Mouse (Mus musculus) neural tube, embryonic 12.5 days (tissue): ENCODE results near the gene Stmn3. TPM values are rescaled to one million over a fixed set of nuclear protein-coding genes. Genes with fewer than 3 reads are reported as not detected.
"Not testable (repeated sequence)": the region's sequence is repeated elsewhere in the genome, so short reads cannot be mapped to it uniquely, and the experiment has no call there.

Source experiments
- ATAC-seq: fragments of 200-750 bp; cut with Nextera tagmentation; 2 replicates; pipeline ENCODE4 v1.8.0; 2017; ENCODE audit warnings: low read depth, mild to moderate bottlenecking, moderate TSS enrichment, moderate library complexity; ENCODE audit not compliant: low FRiP score
- H3K27ac ChIP-seq: fragments of 300-500 bp; sonication (generic); 2 replicates; pipeline ENCODE4 v1.5.1; 2016
- H3K27me3 ChIP-seq: fragments of 300-500 bp; sonication (generic); replicated peaks from 2 replicates; pipeline ENCODE4 v1.6.1; 2016; ENCODE audit warnings: mild to moderate bottlenecking
- H3K36me3 ChIP-seq: fragments of 300-500 bp; sonication (generic); 2 replicates; pipeline ENCODE4 v1.6.1; 2016; ENCODE audit warnings: mild to moderate bottlenecking
- H3K4me1 ChIP-seq: fragments of 300-500 bp; sonication (generic); 2 replicates; pipeline ENCODE4 v1.6.1; 2016
- H3K4me2 ChIP-seq: fragments of 300-500 bp; sonication (generic); replicated peaks from 2 replicates; pipeline ENCODE4 v1.6.1; 2016; ENCODE audit warnings: mild to moderate bottlenecking
- H3K4me3 ChIP-seq: fragments of 300-500 bp; sonication (generic); 2 replicates; pipeline ENCODE4 v1.5.1; 2016
- H3K9ac ChIP-seq: fragments of 300-500 bp; sonication (generic); 2 replicates; pipeline ENCODE4 v1.6.1; 2016; ENCODE audit warnings: mild to moderate bottlenecking
- H3K9me3 ChIP-seq: fragments of 300-500 bp; sonication (generic); 2 replicates; pipeline ENCODE4 v1.6.1; 2016; ENCODE audit warnings: mild to moderate bottlenecking
- WGBS: fragments of 180-500 bp; shearing (Covaris S2); methylation state at CpG from one replicate; pipeline ENCODE4 v1.1.7; 2016; 5-methylcytosine and 5-hydroxymethylcytosine counted together
- polyA plus RNA-seq: library from polyadenylated mRNA; unstranded; fragments of >200 nt; fragmentation: Nextera tagmentation; extraction: Ambion mirVana; gene quantifications from 2 replicates; pipeline ENCODE4 v1.2.1, GENCODE M21; 2016

The Stmn3 gene
- polyA plus RNA-seq, 1 experiment from 2014 or later, result 649 TPM

DNA sequence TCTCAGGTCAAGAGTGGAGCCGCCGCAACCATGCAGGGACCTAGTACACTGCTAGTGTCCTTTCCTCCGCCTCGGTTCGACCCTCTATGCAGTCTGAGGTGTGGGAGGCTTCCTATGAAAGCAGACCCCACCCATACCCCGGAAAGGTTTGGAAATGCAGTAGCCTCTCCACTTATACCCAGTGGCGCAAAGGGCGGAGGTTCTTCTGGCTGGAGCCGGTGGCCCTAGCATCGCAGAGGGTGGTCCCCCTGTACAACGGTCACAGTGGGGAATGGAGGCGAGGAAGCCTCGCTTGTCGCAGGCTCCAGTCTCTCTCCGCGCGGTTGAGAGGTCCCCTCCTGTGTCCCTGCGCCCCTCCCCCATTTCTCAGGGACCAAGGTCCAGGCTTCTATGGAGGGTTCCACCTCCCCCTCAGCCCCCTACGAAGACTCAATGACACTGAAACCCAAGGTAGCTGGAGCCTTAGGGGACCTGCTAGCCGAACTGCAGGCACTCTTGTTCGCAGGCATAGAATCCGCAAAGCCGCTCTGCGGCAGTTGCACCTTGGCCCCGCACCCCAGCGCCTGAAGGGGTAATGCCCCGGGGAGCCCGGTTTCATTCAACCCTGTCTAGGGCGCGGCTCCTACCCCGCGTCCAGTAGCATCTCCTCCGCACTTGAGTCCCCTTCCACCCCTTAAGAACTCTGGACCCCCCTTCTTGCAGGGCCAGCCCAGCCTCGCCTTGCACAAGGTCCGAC is 788 bp downstream of the Stmn3 start:
- ATAC-seq, result peak; percentile 84
- H3K27me3 ChIP-seq, result peaks cover 22% of the 10 kb centered on the region
- WGBS, result 2% methylated on average over 35 of the region's 35 CpGs

GRCm38 (mm10) chr2:181313006-181313343 is 1.3 kb downstream of the Stmn3 start:
- no peaks in the 10 kb centered on the region for H3K9me3 ChIP-seq
- H3K4me1 ChIP-seq, result peaks cover 13% of the 10 kb centered on the region; the same call in 1 of the 2 replicates
- H3K36me3 ChIP-seq, result peaks cover 10% of the 10 kb centered on the region
- H3K27ac ChIP-seq, result no peak overlapping the region
- ATAC-seq, result no peak
- H3K9ac ChIP-seq, result peak overlapping the region; percentile 77
- H3K27me3 ChIP-seq, result peaks cover 26% of the 10 kb centered on the region
- 19% methylated on average over 5 of the region's 5 CpGs for WGBS
- H3K4me3 ChIP-seq, result peak overlapping the region; percentile 67
- H3K4me2 ChIP-seq, result peak overlapping the region; percentile 63

More for the DNA sequence above, 788 bp downstream of the Stmn3 start:
- H3K4me2 ChIP-seq, result peak overlapping the region; percentile 63
- peak overlapping the region; percentile 67 for H3K4me3 ChIP-seq
- H3K27ac ChIP-seq, result peak overlapping the region; percentile 62
- peaks cover 13% of the 10 kb centered on the region; the same call in 1 of the 2 replicates for H3K4me1 ChIP-seq
- H3K9ac ChIP-seq, result peak overlapping the region; percentile 77
- H3K36me3 ChIP-seq, result peaks cover 7% of the 10 kb centered on the region
- no peaks in the 10 kb centered on the region for H3K9me3 ChIP-seq

DNA sequence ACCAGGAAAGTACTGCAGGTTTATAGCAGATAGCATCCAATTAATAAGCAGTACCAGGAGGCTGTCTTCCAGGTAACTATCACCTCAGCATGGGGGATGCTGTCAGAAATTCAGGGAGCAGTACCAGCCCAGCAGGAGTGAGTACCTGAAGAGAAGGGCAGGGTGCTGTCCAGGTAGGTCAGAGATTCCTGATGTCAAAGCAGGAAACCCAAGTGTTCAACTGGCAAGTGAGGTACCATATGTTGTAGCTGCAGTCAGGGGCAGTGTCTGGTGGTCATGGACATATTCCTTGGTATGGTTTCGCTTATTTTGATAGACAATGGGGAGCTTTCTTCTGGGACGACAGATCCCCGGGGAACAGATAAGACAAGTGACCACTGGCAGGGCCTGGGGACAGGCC is 1.9 kb downstream of the Stmn3 start:
- Histone ChIP-seq H3K36me3 (peaks cover 15% of the 10 kb centered on the region), H3K27me3 (peaks cover 31% of the 10 kb centered on the region), H3K4me3 (peak overlapping the region; percentile 67), H3K4me1 (peaks cover 13% of the 10 kb centered on the region; the same call in 1 of the 2 replicates), H3K4me2 (peak overlapping the region; percentile 63), H3K27ac (no peak overlapping the region), H3K9me3 (no peaks in the 10 kb centered on the region), H3K9ac (peak overlapping the region; percentile 77)
- no peak for ATAC-seq
- 66% methylated on average over 3 of the region's 3 CpGs for WGBS

DNA sequence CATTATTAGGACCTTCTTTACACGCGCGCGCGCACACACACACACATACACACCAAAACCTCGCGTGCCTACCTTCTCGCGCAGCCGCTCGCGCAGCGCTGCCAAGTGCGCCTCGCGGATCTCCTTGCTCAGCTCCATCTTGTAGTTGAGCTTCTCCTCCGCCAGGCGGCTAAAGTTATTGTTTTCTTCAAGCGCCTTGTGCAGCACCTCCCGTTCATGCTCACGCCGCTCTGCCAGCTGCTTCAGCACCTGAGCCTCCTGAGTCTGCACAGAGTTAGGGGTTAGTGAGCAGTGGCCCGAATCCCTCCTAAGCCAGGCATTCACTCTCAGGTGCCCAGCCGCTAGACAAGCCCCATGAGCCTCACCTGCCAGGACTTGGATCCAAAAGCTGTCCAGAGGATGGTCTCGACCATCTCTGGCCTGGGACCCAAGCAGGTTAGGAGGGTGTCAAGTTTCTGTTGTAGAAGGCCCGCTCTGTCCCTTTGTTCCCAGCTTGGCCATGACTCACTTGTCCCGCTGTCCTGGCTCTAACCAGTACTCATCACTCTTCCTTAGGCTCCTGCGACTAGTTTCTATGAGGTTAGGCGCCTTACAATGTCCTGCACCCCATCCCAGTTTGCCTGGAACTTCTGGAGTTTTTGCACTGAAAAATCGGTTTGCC is 7.0 kb downstream of the Stmn3 start:
- peak; percentile 44; the same call in 1 of the 2 replicates for ATAC-seq
- Histone ChIP-seq H3K4me3 (no peak overlapping the region), H3K27me3 (peaks cover 28% of the 10 kb centered on the region), H3K4me2 (peak overlapping the region; percentile 28), H3K4me1 (peaks cover 6% of the 10 kb centered on the region; the same call in 1 of the 2 replicates), H3K36me3 (peaks cover 38% of the 10 kb centered on the region), H3K9ac (no peak overlapping the region), H3K9me3 (no peaks in the 10 kb centered on the region), H3K27ac (no peak overlapping the region)
- WGBS, result 12% methylated on average over 30 of the region's 30 CpGs

DNA sequence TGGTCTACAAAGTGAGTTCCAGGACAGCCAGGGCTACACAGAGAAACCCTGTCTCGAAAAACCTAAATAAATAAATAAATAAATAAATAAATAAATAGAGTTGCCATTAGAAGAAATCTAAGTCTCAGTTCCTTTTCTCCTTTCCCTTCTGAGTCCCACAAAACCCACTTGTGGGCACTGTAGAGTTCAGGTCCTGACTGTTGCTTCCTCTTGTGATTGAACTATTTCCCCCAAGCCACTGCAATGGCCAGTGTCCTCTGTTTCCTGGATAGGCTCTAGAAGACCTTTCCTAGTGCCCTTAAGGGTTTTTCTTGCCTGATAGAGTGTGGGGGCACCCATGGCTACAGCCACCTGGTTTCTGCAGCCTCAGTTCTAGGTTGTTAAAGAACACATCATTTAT is 9.4 kb downstream of the Stmn3 start:
- Histone ChIP-seq H3K4me2 (no peak overlapping the region), H3K9ac (no peak overlapping the region), H3K9me3 (no peaks in the 10 kb centered on the region), H3K27ac (no peak overlapping the region), H3K27me3 (peaks cover 27% of the 10 kb centered on the region), H3K36me3 (peaks cover 55% of the 10 kb centered on the region), H3K4me3 (no peak overlapping the region), H3K4me1 (no peaks in the 10 kb centered on the region)
- WGBS, result 88% methylated on average over 1 of the region's 1 CpGs
- no peak for ATAC-seq

GRCm38 (mm10) chr2:181302041-181302440 is 12.3 kb downstream of the Stmn3 start:
- 29% methylated on average over 3 of the region's 3 CpGs for WGBS
- peaks cover 38% of the 10 kb centered on the region for H3K36me3 ChIP-seq

DNA sequence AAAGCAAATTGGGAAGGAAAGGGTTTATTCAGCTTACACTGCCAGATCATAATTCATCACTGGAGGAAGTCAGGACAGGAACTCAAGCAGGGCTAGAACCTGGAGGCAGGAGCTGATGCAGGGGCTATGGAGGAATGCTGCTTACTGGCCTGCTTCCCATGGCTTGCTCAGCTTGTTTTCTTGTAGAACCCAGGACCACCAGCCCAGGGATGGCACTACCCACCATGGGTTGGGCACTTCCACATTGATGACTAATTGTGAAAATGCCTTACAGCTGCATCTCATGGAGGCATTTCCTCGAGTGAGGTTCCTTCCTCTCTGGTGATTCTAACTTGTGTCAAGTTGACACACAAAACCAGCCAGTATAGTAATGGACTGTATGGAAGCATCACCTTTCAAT is 23.4 kb downstream of the Stmn3 start:
- H3K9ac ChIP-seq, result no peak overlapping the region
- no peak overlapping the region for H3K4me2 ChIP-seq
- H3K36me3 ChIP-seq, result no peaks in the 10 kb centered on the region
- ATAC-seq, result no peak
- H3K27ac ChIP-seq, result no peak overlapping the region
- 86% methylated on average over 1 of the region's 1 CpGs for WGBS
- H3K4me3 ChIP-seq, result no peak overlapping the region
- H3K27me3 ChIP-seq, result no peaks in the 10 kb centered on the region
- peaks cover 18% of the 10 kb centered on the region for H3K4me1 ChIP-seq
- no peaks in the 10 kb centered on the region for H3K9me3 ChIP-seq

More at GRCm38 (mm10) chr2:181302041-181302440, 12.3 kb downstream of the Stmn3 start:
- H3K4me3 ChIP-seq, result no peak overlapping the region
- ATAC-seq, result no peak
- no peak overlapping the region for H3K4me2 ChIP-seq
- H3K27ac ChIP-seq, result no peak overlapping the region
- no peaks in the 10 kb centered on the region for H3K9me3 ChIP-seq
- no peaks in the 10 kb centered on the region for H3K4me1 ChIP-seq
- no peak overlapping the region for H3K9ac ChIP-seq
- peaks cover 14% of the 10 kb centered on the region for H3K27me3 ChIP-seq

GRCm38 (mm10) chr2:181288691-181289090 is 25.6 kb downstream of the Stmn3 start:
- ATAC-seq, result no peak
- 82% methylated on average over 3 of the region's 3 CpGs for WGBS
- no peaks in the 10 kb centered on the region for H3K27me3 ChIP-seq

GRCm38 (mm10) chr2:181287958-181288350 is 26.3 kb downstream of the Stmn3 start, which contains the start of gene Gmeb2:
Gene Gmeb2 (minus strand): TSS chr2:181288035.
- Histone ChIP-seq H3K4me1 (peaks cover 18% of the 10 kb centered on the region), H3K36me3 (peaks cover 12% of the 10 kb centered on the region), H3K9ac (peak within 1 kb of the TSS; percentile 77), H3K27ac (peak within 1 kb of the TSS; percentile 90), H3K4me3 (peak within 1 kb of the TSS; percentile 66), H3K4me2 (peak within 1 kb of the TSS; percentile 67)
- not testable (repeated sequence) for H3K9me3 ChIP-seq, H3K27me3 ChIP-seq
- 3% methylated on average over 38 of the region's 38 CpGs for WGBS
- ATAC-seq, result peak; percentile 97

More at GRCm38 (mm10) chr2:181288691-181289090, 25.6 kb downstream of the Stmn3 start:
- Histone ChIP-seq H3K36me3 (peaks cover 6% of the 10 kb centered on the region; the same call in 1 of the 2 replicates), H3K4me2 (peak overlapping the region; percentile 67), H3K4me3 (peak overlapping the region; percentile 66), H3K27ac (no peak overlapping the region), H3K9ac (no peak overlapping the region), H3K9me3 (no peaks in the 10 kb centered on the region), H3K4me1 (peaks cover 18% of the 10 kb centered on the region)

DNA sequence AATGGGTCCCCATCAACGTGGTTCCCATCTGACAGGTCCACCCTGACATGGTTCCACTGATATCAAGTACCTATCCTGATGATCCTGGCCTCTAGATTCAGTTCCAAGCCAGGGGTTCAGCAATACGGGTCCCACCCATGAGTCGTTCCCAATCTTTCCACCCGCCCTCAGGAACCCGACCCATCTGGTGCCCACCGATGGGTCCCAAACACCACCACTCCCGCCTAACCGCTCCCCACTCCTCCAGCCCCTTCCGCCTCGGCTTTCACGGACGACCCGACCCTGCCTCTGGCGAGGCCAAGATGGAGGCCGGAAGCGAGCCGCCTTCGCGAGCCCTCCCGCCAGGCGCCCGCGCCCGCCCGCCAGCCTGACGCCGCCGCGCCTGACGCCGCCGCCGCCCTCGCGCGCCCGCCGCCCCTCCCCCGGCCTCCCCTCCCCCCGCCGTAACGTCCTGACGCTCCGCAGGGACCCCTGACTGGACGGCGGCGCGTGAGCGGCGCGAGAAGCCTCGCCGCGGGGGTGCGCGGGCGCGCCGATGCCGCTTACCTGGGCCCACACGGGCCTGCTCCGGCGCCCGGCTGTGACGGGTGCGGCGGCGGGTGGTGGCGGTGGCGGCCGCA is 26.9 kb downstream of the Stmn3 start:
- ATAC-seq, result peak; percentile 91
- peak overlapping the region; percentile 66 for H3K4me3 ChIP-seq
- peaks cover 18% of the 10 kb centered on the region for H3K4me1 ChIP-seq
- peaks cover 12% of the 10 kb centered on the region for H3K36me3 ChIP-seq
- no peaks in the 10 kb centered on the region for H3K27me3 ChIP-seq
- H3K9ac ChIP-seq, result peak overlapping the region; percentile 77
- no peaks in the 10 kb centered on the region for H3K9me3 ChIP-seq
- peak overlapping the region; percentile 90 for H3K27ac ChIP-seq
- H3K4me2 ChIP-seq, result peak overlapping the region; percentile 61
- WGBS, result under 1% methylated on average over 58 of the region's 71 CpGs

GRCm38 (mm10) chr2:181286629-181287337 is 27.5 kb downstream of the Stmn3 start:
- Histone ChIP-seq H3K4me2 (peak overlapping the region; percentile 61), H3K27me3 (no peaks in the 10 kb centered on the region), H3K27ac (peak overlapping the region; percentile 90), H3K9me3 (no peaks in the 10 kb centered on the region), H3K9ac (peak overlapping the region; percentile 77), H3K4me3 (peak overlapping the region; percentile 66), H3K4me1 (peaks cover 18% of the 10 kb centered on the region), H3K36me3 (peaks cover 12% of the 10 kb centered on the region)
- ATAC-seq, result no peak
- 63% methylated on average over 6 of the region's 6 CpGs for WGBS
